Mouse (Mus musculus) right cerebral cortex, postnatal 4 days (tissue): ENCODE measurements at regions not wholly inside any gene's neighbourhood (a gene's known extent, or its start where the extent isn't known, plus 50 kb on each side); places are given as distances from the start of the nearest gene placed in this dataset.

Experiments
- DNase-seq: peaks from one replicate; pipeline ENCODE4 v3.0.0-alpha.2; 2022

DNA sequence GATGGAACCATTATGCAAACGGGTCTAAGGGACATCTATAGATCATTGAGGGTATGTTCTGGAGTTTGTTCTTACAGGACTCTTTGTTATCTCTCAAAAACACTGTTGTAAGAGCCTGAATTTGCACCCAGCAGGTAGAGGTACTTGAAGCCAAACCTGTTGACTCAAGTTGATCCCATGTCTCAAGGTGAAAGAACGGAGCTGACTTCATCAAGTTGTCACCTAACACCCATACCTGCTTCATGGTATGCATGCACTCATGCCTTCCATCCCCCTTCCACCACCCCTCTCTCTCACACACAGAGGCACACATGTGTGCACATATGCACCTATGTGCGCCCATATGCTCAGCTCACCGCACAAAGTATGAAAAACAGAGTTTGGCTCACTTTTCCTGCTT lies 189.0 kb downstream of the Ttll7 start:
- no peak for DNase-seq

DNA sequence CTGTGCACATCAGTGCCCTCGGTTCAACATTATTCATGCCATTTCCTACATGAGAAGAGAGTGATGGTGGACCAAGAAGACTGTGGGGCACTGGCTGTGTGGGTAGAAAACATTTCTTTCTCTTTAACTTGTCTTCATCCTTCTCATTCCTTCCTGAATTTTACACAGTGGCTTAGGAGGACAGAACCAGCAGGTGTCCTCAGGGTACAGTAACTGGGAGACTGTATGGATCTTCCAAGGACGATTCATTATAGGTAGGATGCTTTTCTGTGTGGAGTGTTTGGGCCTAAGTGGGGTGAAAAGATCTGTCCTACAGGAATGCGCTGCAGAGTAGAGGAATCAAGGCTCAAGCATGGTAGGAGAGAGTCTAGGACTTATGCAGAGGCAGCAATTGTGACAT lies 190.7 kb downstream of the Ttll7 start:
- DNase-seq, result no peak

DNA sequence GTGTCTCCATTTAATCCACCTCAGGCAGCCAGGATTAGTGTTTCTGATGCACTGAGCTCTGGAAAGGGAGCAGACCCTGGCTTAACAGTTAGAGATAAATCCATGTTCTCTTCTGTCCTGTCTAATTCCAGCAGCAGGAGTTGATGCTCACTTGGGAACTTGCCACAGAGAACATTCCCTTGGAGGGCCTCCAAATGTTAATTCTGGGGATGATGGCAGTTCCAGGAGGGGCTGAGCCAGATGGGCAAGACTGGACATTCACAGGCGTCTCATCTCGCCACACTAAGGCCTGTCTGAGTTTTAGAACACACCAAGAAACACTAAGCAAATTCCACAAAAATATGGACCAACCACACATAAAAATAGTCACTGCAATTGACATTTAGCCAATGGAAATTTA lies 194.5 kb downstream of the Ttll7 start:
- DNase-seq, result peak; percentile 11

DNA sequence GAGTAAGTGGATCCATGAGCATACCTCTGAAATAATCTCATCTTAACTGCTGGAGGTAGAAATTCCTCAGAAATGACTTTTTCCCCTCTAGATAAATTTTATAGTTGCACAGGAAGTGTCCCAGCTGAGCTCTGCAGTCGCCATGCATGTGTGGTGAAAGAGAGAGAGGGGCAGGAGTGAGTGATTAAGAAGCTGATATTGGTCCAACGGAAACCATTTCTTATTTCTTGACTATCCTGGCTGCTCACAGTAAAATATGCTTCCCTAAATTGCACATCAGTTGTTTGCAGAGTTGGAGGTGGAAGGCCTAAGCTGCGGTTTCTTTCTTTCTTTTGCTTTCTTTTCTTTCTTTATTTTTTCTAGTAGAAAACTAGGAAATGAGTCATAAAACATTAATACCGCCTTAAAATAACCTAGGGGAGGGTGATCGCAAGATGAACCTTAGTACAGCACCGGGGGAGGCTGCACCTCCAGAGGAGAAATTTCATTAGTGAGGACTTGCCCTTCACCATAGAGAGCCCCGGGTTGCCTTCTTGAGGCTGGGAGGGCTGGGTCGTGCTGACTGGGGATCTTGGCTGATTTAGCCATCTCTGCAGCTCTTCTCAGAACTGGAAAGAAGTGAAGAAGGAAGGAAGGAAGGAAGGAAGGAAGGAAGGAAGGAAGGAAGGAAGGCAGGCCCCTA lies 202.1 kb downstream of the Ttll7 start:
- DNase-seq, result no peak

DNA sequence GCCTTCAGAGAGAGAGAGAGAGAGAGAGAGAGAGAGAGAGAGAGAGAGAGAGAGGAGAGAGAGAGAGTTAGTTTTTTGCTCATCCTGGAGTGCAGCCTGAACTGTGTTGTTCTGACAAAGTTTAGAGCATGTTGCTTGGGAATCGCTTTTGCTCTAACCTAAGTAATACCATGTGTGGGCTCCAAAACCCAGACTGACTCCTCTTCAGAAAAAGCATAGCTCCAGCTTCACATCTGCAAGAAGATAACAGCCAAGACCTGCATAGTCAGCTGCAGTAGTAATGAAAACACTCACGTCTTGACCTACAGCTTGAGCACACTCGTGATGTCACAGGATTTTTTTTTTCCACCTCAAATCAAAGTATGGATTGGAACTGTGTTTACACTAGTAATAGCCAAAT lies 205.7 kb downstream of the Ttll7 start:
- no peak for DNase-seq

DNA sequence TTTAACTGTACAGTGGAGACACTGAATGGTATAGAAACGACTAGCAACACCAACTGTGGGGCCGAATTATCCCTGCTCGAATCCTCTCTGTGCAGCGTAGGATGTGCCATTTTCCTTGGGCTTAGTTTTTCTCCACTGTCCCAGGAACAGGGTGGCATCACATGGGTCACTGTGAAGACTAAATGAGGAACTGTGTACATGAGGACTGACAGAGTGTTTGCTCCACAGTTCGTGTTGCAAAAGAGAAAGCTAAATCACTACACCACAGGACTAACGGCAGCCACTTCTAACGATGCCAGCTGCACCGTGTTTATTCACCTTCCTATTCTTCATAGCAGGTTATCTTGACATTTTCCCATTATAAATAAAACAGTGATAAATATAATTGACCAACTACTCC lies 208.5 kb downstream of the Ttll7 start:
- no peak for DNase-seq

DNA sequence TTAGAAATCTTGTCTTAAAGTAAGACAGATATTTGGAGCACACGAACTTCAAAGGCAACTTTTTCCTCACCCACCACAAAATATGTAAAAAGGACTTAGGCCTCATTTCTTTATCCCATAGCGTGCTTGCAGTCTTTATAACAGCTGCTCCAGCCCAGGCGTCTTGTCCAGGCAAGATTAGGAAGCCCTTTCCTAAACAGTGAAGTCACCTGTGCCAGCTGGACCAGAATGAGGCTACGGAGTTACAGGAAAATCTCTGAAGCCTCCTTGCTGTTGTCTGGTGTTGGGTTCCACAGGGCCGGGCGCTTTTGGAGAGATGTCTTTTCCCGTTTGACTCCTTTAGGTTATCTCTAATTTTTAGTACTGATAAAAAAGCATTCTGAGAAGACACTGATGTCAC lies 210.3 kb downstream of the Ttll7 start:
- DNase-seq, result no peak

DNA sequence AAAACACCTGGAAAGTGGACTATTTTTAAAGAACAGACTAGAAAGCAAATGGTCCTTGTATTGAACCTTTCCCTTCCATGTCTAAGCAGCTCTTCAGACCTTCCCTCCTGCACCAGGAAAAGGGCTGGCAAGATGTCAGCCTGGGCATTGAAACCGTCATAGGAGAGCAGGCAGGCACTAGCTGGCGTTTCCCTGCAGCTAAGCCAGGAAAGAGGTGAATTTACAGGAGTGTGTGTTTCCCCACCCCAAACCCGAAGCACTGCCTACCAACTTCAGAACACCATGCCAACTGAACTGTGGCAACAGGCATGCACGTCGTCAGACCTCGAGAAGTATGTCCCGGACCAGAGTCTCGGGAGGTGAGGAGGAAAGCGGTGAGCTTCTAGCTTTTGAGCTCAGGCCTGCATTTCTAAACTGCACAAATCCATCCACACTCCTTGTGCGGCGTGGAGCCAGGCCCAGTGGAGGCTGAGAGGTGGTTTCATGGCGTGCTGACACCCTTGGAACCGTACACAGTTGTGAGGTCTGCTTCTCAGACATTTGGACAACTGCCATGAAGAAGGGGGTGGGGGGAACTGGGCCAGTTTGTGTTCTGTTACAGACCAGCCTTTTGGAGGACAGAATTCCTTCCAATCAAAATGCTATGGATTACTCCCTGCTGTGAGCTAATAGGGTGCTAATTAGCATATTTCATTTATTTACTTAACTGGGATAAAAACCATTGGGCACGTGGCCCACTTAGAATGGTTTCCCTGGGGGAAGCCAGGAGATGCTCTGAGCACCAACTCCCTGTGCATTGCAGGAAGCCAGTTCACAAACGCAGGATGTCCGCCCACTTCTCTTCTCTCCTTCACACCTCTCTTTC lies 211.6 kb downstream of the Ttll7 start:
- peak; percentile 39 for DNase-seq

DNA sequence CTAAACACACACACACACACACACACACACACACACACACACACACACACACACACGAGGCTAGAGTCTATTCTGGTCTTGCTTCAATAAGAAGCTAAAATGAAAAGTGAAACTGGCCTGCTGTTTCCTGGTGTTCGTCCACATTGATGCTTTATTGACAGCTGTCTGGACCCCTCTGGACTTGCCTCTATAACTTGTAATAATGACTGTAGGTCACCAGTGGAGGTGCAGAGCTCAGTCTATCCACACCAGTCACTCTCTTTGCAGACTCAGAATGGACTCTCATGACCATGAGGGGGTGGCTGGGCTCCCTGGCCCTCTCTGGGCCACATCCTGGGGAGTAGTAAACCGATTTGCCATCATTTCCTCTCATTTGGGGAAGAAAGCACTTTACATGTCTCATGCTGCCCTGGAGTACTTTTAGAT lies 212.3 kb downstream of the Ttll7 start:
- DNase-seq, result no peak

DNA sequence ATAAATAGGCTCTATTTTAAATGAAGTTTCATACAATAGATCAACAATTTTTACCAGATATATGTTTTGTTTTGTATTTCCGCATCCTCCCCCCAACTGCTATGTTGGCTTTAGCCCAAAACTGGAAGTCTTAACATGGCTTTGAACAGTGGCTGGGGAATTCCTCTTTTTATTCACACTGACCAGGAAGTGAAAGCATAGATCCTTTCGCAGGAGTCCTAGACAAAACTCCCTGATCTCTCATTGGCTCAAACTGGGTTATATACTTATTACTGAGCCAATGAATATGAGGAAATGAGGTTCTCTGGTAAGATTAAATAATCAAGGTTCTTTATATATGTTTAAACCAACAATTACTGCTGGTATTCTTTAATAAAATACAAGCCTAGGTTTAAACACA lies 218.8 kb downstream of the Ttll7 start:
- no peak for DNase-seq

DNA sequence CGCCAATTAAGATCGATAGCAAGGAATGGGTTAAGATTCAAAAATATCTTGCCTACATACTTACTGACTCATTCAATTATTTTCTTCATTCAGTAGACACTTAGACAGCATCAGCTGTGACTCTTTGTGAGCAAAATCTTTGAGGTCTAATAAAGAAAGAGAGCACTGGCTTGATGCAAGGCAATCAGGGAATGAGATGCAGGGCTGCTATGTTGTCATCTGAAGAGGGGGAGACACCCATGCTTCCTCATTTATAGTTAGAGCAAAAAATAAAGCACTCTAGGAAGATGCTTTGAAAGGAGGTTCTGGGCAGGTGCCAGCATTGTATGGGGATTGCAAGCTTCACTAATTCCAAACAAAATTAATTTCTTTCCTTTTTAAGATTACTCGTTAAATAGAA lies 228.0 kb downstream of the Ttll7 start:
- no peak for DNase-seq

DNA sequence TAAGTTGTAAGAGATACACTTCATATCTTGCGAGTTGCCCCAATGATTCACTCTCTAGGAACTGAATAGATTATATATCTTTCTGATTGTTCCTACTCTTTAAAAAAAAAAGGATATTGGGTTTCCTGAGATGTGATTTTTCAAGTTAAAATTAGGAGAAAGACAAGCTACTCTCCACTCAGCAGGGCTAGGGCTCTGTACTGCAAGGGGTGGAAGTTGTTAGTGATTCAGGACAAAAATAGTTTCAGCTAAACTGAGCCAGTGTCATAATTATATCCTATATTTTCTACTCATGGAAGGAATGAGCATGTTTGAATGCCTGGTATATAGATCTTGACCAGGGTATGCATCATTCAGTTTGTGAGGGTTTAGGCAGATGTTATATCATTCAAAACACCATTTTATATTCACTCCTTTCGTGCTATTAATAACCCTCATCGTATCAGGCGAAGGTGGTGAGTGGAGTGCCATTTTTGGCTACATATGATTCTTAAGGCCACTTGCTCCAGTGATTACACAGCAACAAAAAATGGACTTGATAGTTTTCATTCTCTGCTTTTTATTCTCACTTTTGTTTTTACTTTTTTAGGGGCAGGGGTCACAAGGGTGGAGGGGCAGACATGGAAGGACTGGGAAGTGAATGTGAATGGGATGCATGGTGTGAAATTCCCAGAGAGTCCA lies 228.7 kb downstream of the Ttll7 start:
- no peak for DNase-seq

DNA sequence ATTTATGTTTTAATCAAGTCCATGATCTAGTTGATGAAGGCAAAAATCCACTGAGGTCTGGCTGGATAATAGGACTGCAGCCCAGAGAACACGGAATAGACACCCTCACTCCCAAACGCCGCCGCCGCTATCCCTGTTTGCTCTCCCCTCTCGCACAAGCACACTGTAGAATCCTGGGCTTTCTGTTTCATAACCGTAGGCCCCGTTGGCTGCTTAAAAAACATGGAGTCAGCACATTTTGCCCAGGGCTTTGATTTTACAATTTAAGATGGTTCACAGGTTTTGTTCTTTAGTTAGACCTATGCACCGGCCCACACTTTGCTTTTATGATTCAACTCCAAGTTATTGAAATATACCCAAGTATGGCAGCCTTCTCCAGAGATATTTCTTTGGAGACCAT lies 229.6 kb downstream of the Ttll7 start:
- DNase-seq, result no peak

DNA sequence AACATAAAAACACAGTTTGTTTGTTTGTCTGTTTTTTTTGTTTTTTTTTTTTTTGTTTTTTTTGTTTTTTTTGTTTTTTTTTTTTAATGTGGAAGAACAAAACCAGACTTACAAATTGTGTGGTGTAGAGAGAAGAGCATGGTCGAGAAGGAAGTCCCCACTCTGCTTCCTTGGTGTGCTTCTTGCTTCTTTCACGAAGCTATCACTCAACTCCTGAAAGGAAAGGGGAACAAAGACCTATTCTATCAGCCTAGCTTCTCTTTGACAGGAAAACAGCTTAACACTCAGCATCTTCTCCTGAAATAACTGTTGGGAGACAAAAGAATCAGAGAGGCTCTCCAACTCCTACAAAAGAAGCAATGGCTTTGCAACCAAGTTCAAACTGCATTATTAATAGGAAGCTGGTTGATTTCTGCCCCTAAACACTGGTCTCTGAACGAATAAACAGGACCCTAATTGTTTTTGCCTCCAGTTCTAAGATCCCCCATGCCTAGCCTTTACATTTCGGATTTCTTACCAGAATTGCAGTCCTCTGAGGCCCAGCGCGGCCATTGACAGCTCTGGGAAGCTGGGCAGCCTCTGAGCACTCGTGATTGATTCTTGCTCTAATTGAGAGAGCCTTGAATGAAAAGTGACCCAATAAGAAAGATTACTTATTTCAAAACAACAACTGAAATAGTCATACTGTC lies 230.2 kb downstream of the Ttll7 start:
- DNase-seq, result no peak

DNA sequence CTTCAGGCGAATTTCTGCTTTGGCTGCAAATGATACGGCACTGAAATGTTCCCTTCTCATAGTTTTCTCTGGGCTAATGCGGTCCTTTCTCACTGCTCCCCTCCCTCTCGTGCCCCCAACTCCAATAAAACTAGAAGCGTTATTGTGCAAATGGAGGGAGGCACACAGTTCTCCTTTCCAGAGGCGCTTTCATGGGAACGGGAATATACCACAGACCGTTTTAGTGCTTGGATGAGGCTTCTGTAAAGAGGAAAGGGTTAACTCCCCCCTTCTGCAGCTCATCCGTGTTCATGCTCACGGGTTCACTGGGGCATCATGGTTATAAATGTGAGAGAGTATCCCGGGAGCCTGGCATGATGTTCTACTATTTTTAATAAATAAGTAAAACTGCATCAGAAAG lies 231.2 kb downstream of the Ttll7 start:
- no peak for DNase-seq

DNA sequence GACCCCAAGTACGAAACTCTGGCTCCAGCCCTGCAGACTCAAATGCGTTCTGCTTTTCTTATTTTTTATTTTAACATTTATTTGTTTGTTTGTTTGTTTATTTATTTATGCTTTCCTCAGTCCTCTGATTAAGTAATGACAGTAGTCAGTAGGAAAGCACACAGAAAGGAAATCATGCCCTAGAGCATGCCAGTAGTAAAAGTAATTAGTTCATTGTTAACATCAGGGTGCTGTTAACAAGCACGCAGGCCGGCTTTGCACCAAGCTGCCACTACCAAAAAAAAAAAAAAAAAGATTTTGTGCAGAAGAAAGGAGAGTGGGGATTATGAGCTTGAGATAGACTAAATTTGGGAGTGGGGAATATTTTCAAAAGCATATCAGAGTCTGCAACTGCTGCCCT lies 231.7 kb downstream of the Ttll7 start:
- DNase-seq, result no peak

DNA sequence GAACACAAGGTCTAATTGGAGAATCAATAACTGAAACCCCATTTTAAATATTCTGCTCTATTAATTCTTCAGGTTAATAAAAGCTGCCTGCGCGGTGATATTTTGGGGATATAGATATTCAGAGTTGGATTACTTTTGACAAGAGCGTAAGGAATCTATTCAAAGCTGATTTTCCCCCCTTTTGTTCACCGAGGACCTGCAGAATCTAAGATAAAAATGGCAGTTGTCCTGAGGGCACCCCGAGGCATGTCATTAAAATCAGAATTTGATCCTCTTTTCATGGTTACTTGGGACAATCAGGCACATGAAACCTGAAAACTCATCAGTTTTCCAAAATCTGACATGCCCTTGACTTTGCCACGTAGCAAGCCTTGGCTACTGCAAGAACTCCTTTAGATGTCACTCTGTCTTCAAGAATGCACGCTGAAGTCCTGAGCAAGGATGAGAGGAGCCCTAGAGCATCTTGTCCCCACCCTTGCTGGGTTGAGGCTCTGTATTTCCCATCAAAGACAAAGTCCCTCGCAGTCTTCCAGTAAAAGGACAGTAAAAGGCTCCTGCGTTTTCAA lies 232.5 kb downstream of the Ttll7 start:
- no peak for DNase-seq

DNA sequence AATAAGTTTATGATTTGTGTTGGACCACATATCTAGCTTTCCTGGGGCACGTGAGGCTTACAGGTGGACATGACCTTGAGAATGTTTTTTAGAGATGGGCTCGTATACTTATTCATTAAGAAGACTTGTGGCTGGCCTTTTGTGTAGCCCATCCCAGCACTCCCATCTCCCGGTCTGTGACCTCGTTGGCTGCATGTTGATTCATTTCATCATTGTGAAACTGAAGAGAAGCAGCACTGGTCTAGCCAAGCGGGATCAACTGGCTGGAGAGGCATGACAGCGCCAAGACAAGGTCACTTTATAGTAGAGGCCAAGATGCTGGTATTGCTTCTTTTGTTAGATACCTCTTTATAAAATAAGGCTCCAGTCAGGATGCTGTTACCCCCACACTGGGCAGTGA lies 236.0 kb downstream of the Ttll7 start:
- no peak for DNase-seq

DNA sequence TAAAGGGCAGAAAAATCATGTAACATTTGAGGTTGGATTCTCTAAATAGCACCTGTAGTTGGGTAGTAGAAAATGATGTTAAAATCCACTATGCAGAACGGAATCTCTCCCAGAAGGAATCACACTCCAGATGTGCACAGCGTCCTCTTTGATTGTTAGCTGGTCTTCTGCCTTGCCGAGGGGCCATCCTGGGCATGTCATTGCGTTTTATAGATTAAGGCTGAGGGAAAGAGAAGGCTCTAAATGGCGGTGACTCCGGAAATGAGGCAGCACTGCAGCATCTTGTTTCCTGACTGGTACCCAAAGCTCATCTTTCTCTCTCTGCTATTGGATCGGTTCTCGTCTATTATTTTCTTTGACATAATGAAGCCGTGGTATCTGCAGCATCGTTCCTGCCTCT lies 237.5 kb downstream of the Ttll7 start:
- no peak for DNase-seq

DNA sequence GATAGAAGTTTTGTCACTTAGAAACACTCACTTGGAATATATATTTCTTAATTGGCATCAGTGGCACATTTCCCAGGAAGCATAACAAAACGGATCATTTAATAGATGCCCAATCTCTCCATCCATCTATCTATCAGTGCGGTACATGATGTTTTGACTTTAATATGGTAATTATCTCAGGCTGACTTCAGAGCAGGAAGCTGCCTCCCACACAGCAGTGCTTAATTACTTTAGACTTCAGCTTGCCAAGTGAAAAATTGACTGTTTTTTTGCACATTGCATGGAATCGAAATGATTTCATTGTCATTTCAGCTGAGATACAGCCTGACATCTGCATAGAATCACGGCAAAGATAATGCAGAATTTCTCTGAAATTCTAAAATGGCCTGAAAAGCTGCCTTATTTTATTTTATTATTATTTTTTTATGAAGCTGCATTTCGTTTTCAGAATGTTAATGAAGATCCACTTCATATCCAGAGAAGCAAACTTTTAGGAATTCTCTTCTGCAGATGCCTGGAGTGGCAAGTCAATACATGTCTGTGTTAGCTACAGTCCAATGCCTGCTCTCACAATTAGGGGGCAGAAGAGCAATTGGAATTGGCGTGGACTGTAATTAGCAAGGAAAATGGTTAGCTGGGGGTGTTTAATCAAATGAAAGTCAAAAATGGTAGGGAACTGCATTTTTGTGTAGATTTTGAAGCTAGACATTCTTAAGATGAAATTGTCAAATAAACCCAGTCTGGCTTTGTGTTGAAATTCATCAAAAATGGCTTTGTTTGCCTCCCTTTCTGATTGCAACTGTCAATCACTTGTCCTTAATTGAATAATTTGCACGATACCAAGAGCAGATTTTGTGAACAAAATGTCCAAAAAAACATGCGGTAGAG lies 240.3 kb downstream of the Ttll7 start:
- no peak for DNase-seq

DNA sequence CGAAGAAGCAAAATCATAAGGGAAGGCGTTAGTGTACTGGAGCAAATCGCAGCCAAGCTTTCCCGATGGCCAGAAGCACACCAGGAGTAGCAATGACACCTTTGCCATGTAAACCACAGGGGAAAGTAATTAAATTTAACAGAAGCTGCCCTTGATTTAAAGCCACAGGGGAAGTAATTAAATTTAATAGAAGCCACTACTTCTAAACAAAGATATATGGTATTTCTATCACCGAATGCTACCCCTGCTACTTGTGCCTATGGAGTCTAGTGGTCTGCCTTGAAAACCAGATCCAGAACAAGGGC lies 240.9 kb downstream of the Ttll7 start:
- DNase-seq, result no peak

DNA sequence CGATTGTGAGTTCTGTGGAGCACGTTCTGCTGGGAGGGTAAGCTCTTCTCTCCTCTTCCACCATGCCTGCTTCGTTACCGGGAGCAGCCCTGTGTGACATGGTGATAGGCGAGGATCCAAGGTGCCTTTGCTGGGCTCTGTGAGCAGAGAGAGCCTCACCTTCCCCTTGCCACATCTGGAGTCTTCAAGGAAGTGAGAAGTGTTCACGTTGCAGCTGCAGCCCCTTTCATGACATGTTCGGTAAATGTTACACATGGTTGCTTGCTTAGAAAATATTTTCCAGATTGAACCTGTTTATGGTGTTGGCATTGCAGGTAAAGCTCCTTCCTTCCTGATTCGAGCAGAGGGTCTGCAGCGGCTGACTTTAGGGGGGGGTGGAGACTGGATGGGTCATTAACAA lies 244.0 kb downstream of the Ttll7 start:
- DNase-seq, result no peak
